Mouse (Mus musculus) monocyte, adult 5-6 weeks (primary cell): ENCODE measurements around the gene Olfr1465. TPM values are rescaled to one million over a fixed set of nuclear protein-coding genes. Genes with fewer than 3 reads are reported as not detected.

Experiments used
- ATAC-seq: fragments of 153-309, 156-312 bp; replicated peaks from 2 replicates; pipeline ENCODE4 v1.8.0; 2017; ENCODE audit warnings: mild to moderate bottlenecking; ENCODE audit not compliant: low TSS enrichment, insufficient number of reproducible peaks, severe bottlenecking, poor library complexity, low FRiP score
- total RNA-seq: library from RNA; stranded (forward); fragments of 200-1000, 200-491, 200-594 nt; gene quantifications from 3 replicates; pipeline ENCODE4 v1.2.3, GENCODE M21; 2017

The Olfr1465 gene
- total RNA-seq = not detected in 3 replicates

DNA sequence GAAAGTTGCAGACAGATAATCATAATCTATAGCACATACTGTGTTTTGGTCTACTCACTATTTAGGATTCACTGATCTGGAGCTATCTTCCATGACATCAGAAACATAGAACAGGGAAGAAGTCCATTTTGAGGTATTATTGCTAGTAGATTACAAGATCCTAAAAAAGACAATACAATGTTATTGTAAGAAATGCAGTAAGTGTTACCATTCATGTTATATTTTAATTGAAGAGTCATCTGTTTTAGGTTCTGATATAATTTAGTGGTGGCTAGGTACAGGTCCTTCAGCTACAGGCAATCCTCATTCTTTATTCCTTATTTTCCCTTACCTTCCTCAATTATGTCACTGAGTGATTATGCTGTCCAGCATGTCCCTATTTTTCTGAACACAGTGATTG is at the start of gene Olfr1465:
TSS of gene Olfr1465 (minus strand) at position 101 of the 400 bp plus-strand sequence.
- ATAC-seq = no peak

DNA sequence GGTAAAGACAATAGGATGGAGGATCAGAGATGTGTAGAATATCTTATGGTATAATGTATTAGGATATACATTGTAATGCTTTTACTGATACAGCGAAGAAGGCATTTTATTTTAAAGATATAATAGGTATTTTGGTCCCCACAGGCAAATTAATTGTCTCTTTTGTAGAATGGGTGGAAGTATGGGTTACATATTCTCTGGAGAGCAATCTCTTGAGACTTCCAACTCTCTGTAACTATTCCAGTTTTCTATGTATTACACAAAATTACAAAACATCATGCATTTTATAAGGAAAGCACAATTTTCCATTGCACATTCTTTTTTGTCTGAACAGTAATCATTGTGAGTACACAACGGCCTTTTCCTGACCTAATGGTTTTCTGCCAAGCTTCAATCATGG is 46.6 kb upstream of the Olfr1465 start, which contains the start of gene Olfr1467:
TSS of gene Olfr1467 (plus strand) at position 301 of the 400 bp plus-strand sequence.
- ATAC-seq = no peak

DNA sequence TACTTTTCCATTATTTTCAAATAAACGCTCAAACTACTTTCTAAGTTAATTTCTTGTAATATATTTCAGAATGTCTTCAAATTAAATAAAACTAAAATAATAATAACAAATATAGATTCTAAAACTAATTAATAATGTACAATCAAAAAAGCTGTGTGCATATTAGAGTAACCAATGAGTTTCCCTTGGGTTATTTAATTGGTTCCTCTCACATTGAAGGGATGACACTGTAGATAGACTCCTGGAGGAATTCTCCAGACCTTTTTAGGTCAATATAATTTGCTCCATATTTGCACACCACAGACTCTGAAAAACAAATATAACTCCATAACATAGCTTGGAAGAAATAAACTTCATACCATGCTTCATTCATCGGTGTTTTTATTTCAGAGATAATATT is 23.2 kb upstream of the Olfr1465 start, which contains the start of gene Olfr1466:
TSS of gene Olfr1466 (plus strand) at position 301 of the 400 bp plus-strand sequence.
- no peak for ATAC-seq

Other genes with a start within 250 kb of the Olfr1465 start
- not detected in 3 replicates for gene Olfr1457, start 217.7 kb downstream of the Olfr1465 start, total RNA-seq
- gene Olfr1458, start 208.8 kb downstream of the Olfr1465 start, total RNA-seq = not detected in 3 replicates
- 0.19 TPM in 1 of 3 replicates, not detected in the others for gene Olfr1459, start 166.0 kb downstream of the Olfr1465 start, total RNA-seq
- not detected in 3 replicates for gene Olfr1461, start 152.5 kb downstream of the Olfr1465 start, total RNA-seq
- not detected in 3 replicates for gene Olfr1462, start 129.8 kb downstream of the Olfr1465 start, total RNA-seq
- gene Olfr1463, start 84.2 kb downstream of the Olfr1465 start, total RNA-seq = not detected in 3 replicates
- gene Olfr1466, start 23.3 kb upstream of the Olfr1465 start, total RNA-seq = not detected in 3 replicates
- not detected in 3 replicates for gene Olfr1467, start 46.7 kb upstream of the Olfr1465 start, total RNA-seq
- gene Olfr1469, start 92.3 kb upstream of the Olfr1465 start, total RNA-seq = not detected in 3 replicates
- gene Olfr1471, start 127.9 kb upstream of the Olfr1465 start, total RNA-seq = not detected in 3 replicates
- not detected in 3 replicates for gene Olfr1472, start 140.5 kb upstream of the Olfr1465 start, total RNA-seq
- not detected in 3 replicates for gene Olfr1474, start 154.0 kb upstream of the Olfr1465 start, total RNA-seq
- gene Olfr1475, start 164.7 kb upstream of the Olfr1465 start, total RNA-seq = not detected in 3 replicates
- not detected in 3 replicates for gene Olfr1477, start 185.0 kb upstream of the Olfr1465 start, total RNA-seq
- not detected in 3 replicates for gene Olfr1480, start 212.4 kb upstream of the Olfr1465 start, total RNA-seq